Mouse (Mus musculus) testis, adult 2 months (tissue): Measurements from ENCODE around the gene Lrmda.

Source experiments
- CTCF ChIP-seq: fragments of 200-500 bp; IDR thresholded peaks from 2 replicates; pipeline ENCODE4 v1.5.1; 2012; ENCODE audit warnings: low read depth, mild to moderate bottlenecking, inconsistent platforms, low read length, moderate library complexity; ENCODE audit not compliant: control insufficient read depth, insufficient read depth, insufficient replicate concordance
- POLR2A ChIP-seq: fragments of 200-500 bp; IDR thresholded peaks from 2 replicates; pipeline ENCODE4 v1.6.1; 2012; ENCODE audit warnings: low read depth, mild to moderate bottlenecking, inconsistent platforms, low read length, moderate library complexity; ENCODE audit not compliant: control insufficient read depth

- no peak for TF ChIP-seq POLR2A
- TF ChIP-seq CTCF: no peak
Measured at GRCm38 (mm10) chr14:22494290-22494689, 474.8 kb downstream of the Lrmda start.
